9 mouse cellular contexts compared by ENCODE assay signal in the genomic region with DNA sequence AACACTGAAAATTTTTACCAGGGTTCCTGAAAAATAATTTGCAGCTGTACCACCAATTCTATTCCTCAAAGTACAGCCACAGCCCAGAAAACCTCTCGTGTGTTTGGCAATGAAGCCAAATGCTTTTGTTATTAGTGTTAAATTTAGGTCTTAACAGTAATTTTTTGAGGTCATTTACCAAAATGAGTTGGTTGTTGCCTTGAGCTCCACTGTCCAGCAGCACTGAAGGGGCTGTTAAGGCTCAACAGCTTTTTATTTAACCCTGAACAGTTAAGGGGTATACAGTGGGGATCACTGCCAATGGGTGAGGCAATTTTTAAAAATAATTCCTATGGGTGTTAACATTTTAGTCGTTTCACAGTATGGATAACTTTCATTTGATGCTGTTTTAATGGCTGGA. TPM values are rescaled to one million over a fixed set of nuclear protein-coding genes. Genes with fewer than 3 reads are reported as not detected.
A peak's percentile ranks its signal among the peaks of the same experiment; 100 is the strongest.
DNase-seq lines count a peak whose midpoint lies in the region; ATAC-seq and TF ChIP-seq lines count a peak whose summit lies in the region.
"Had no signal": no experiment of that assay in that cellular context is flagged by ENCODE, and none has a peak within 500 bp of the region (broad histone marks: within the 10 kb centered on the region; RNA-seq: fewer than 3 reads in every experiment).

No protein-coding gene starts in this region.

- WGBS in heart, embryonic 10.5 days = 43% methylated on average over 2 of the region's 2 CpGs
- WGBS in forebrain, embryonic 15.5 days = 11% methylated on average over 2 of the region's 2 CpGs
- 22% methylated on average over 2 of the region's 2 CpGs for WGBS in liver, embryonic 16.5 days (ENCODE audit: insufficient replicate concordance)

- peak overlapping the region; percentile 97 for H3K9ac ChIP-seq in forebrain, embryonic 15.5 days (replicated peaks)
- peak overlapping the region; percentile 81 for H3K9ac ChIP-seq in liver, embryonic 16.5 days (ENCODE audit: low read depth, low read length)

- no peaks in the 10 kb centered on the region for H3K9me3 ChIP-seq in heart, embryonic 10.5 days
- H3K9me3 ChIP-seq in E14TG2a.4 (ENCODE audit: low read length) = no peaks in the 10 kb centered on the region
- no peaks in the 10 kb centered on the region for H3K9me3 ChIP-seq in forebrain, embryonic 15.5 days
- H3K9me3 ChIP-seq in liver, embryonic 16.5 days (replicated peaks; ENCODE audit: control insufficient read depth, low read length) = no peaks in the 10 kb centered on the region

- TF ChIP-seq CTCF in E14TG2a.4 (conservative IDR thresholded peaks at IDR 0.05; ENCODE audit: low read length) = no peak

- no peak for DNase-seq in heart, embryonic 10.5 days (ENCODE audit: low spot score)
- DNase-seq in heart, adult 11 months = no peak
- DNase-seq in MN1 (ENCODE audit: low spot score) = no peak
- DNase-seq in adrenal gland, adult 18-20 months (ENCODE audit: low spot score in 2 of 2) = no peak
- DNase-seq in right cerebral cortex, postnatal 25 days = no peak
- DNase-seq: cerebellum, postnatal 25 days had no signal

- H3K36me3 ChIP-seq in heart, embryonic 10.5 days = peaks cover 24% of the 10 kb centered on the region
- H3K36me3 ChIP-seq in E14TG2a.4 (ENCODE audit: insufficient read depth, low read length) = peaks cover 43% of the 10 kb centered on the region
- peaks cover 18% of the 10 kb centered on the region for H3K36me3 ChIP-seq in forebrain, embryonic 15.5 days
- H3K36me3 ChIP-seq in liver, embryonic 16.5 days (ENCODE audit: control insufficient read depth, insufficient read depth) = peaks cover 2% of the 10 kb centered on the region; the same call in 1 of the 2 replicates

- peak overlapping the region; percentile 95 for H3K27ac ChIP-seq in heart, embryonic 10.5 days
- peak overlapping the region; percentile 96 for H3K27ac ChIP-seq in forebrain, embryonic 15.5 days (replicated peaks)
- H3K27ac ChIP-seq in liver, embryonic 16.5 days (ENCODE audit: low read length) = no peak overlapping the region; the same call in 1 of the 2 replicates

- peak overlapping the region; percentile 81 for H3K4me3 ChIP-seq in heart, embryonic 10.5 days
- peak overlapping the region; percentile 95 for H3K4me3 ChIP-seq in E14TG2a.4 (replicated peaks; ENCODE audit: low read length)
- H3K4me3 ChIP-seq in forebrain, embryonic 15.5 days = peak overlapping the region; percentile 88
- peak overlapping the region; percentile 89 for H3K4me3 ChIP-seq in liver, embryonic 16.5 days (ENCODE audit: low read depth, low read length)

- H3K4me2 ChIP-seq in forebrain, embryonic 15.5 days (replicated peaks) = peak overlapping the region; percentile 78
- H3K4me2 ChIP-seq in liver, embryonic 16.5 days (ENCODE audit: low read depth, low read length) = peak overlapping the region; percentile 81

- peaks cover 15% of the 10 kb centered on the region for H3K4me1 ChIP-seq in heart, embryonic 10.5 days
- H3K4me1 ChIP-seq in E14TG2a.4 (replicated peaks; ENCODE audit: low read depth, low read length) = peaks cover 20% of the 10 kb centered on the region
- H3K4me1 ChIP-seq in forebrain, embryonic 15.5 days = peaks cover 30% of the 10 kb centered on the region
- peaks cover 13% of the 10 kb centered on the region for H3K4me1 ChIP-seq in liver, embryonic 16.5 days (ENCODE audit: control insufficient read depth, low read depth, low read length)

- no peaks in the 10 kb centered on the region for H3K27me3 ChIP-seq in heart, embryonic 10.5 days (ENCODE audit: insufficient read depth, poor library complexity, severe bottlenecking)
- H3K27me3 ChIP-seq in E14TG2a.4 (ENCODE audit: insufficient read depth, low read length) = no peaks in the 10 kb centered on the region
- no peaks in the 10 kb centered on the region for H3K27me3 ChIP-seq in forebrain, embryonic 15.5 days
- no peaks in the 10 kb centered on the region for H3K27me3 ChIP-seq in liver, embryonic 16.5 days (ENCODE audit: control insufficient read depth, insufficient read depth, low read depth, low read length)

- ATAC-seq in forebrain, embryonic 15.5 days (replicated peaks) = no peak
- no peak for ATAC-seq in liver, embryonic 16.5 days (ENCODE audit: low read depth)

RNA-seq across cellular contexts. Expression of gene Phtf1, which starts 0.7 kb away (rescaled TPM):
- 16.3 and 25.4 TPM in 2 replicates for polyA plus RNA-seq in heart, embryonic 10.5 days (2016; fragmentation: Nextera tagmentation; extraction: Ambion mirVana)
- polyA plus RNA-seq in forebrain, embryonic 15.5 days (2015; fragmentation: Nextera tagmentation; extraction: Ambion mirVana) = 26.9 and 28.9 TPM in 2 replicates
- polyA plus RNA-seq in liver, embryonic 16.5 days (2015; fragmentation: Nextera tagmentation; extraction: Ambion mirVana) = 3.4 and 4.0 TPM in 2 replicates
- 10 to 100 TPM; 15.8 to 17.4 TPM for total RNA-seq in adrenal gland, adult 18-20 months (2021)

RNA-seq across cellular contexts. Expression of gene Rsbn1, which starts 53.3 kb away (rescaled TPM):
- polyA plus RNA-seq in heart, embryonic 10.5 days (2016; fragmentation: Nextera tagmentation; extraction: Ambion mirVana) = 6.2 and 9.1 TPM in 2 replicates
- 25.6 and 27.0 TPM in 2 replicates for polyA plus RNA-seq in forebrain, embryonic 15.5 days (2015; fragmentation: Nextera tagmentation; extraction: Ambion mirVana)
- polyA plus RNA-seq in liver, embryonic 16.5 days (2015; fragmentation: Nextera tagmentation; extraction: Ambion mirVana) = 3.1 and 3.2 TPM in 2 replicates
- total RNA-seq in adrenal gland, adult 18-20 months (2021) = 10 to 100 TPM; 13.4 to 18.7 TPM
